Mouse (Mus musculus): ENCODE results near the gene St6galnac3.

DNA sequence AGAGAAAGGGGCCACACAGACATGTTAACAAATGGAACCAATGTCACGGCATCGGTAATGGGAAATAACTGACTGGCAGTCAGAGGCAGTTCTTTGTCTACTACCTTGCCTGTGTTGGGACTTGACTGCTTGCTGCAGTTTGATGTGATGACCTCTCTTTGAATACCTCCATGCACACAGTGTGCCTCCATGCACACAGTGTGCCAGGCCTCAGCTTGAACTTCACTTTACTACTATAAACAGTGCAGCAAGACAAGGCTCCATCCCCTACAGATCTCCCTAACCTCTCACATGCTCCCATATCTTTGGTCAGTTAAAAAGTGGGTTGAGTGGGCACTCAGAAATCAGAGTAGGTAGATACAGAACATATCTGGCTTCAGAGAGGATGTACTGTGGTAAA, 341.3 kb downstream of the St6galnac3 start:
- TF ChIP-seq CTCF (IDR thresholded peaks at IDR 0.05; ENCODE audit: control insufficient read depth, insufficient read depth, low read length): no peak
- no peak for TF ChIP-seq POLR2A (IDR thresholded peaks at IDR 0.05; ENCODE audit: borderline replicate concordance, control insufficient read depth, low read depth, low read length)

Data from bone marrow, adult 2 months (tissue).